Mouse (Mus musculus) adrenal gland, adult 10 weeks (tissue): ENCODE measurements around the gene Zswim7. TPM values are rescaled to one million over a fixed set of nuclear protein-coding genes. Genes with fewer than 3 reads are reported as not detected.

ENCODE experiments used
- polyA plus RNA-seq: library from polyadenylated mRNA; stranded (reverse); fragments of 350-450 nt; fragmentation: Illumina TruSeq; extraction: RNeasy Lipid Tissue Mini Kit (QIAGEN cat#74804); gene quantifications from one replicate; pipeline ENCODE4 v1.2.3, GENCODE M21; 2014; ENCODE audit warnings: low read depth, low replicate concordance

Gene Zswim7
- 3.2 TPM for polyA plus RNA-seq

DNA sequence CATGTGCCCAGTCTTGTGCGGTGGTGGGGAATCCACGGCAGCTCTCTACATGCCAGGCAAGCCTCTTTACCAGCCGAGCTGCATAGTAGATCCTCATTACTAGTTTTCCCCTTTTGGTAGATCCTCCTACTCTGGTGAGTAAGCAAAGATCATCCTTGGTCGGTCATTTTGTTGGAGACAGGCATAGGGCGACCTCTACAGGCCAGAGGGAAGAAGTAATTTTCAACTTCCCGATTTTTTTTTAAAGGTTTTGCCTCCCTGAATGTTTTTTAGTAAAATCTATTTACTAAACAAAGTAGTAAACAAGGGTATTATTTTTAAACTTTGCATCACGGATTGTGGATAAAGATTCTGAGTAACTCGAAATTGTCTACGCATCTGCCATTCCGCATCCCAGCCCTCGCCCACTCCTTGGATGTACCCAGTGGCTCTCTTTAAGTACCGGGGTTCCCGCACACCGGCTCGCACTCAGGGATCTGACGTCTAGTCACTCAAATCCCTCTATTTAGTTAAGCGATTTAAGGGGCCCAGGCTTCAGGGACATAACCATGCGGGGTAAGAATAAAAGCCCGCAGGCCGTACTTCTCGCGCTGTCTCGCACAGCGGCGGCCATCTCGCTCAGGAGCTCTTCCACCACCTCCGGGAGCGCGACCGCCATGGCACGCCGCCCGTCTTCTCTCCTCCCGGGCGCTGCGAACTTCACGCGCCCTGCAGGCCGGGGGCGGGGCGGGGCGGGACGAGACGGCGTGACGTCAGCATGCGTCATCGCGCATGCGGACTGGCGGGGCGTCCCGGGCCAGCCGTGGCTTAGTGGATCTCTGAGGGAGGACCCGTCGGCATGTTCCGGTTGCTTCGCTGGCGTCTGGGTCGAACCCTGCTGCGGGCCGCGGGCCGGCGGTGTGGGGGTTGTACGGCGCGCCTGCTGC is at the start of gene Zswim7, which contains the start of gene Ttc19:
Gene Zswim7, minus strand, starts transcription at position 701 of the 926 bp plus-strand sequence.
Gene Ttc19, plus strand, starts transcription at position 799 of the 926 bp plus-strand sequence.

DNA sequence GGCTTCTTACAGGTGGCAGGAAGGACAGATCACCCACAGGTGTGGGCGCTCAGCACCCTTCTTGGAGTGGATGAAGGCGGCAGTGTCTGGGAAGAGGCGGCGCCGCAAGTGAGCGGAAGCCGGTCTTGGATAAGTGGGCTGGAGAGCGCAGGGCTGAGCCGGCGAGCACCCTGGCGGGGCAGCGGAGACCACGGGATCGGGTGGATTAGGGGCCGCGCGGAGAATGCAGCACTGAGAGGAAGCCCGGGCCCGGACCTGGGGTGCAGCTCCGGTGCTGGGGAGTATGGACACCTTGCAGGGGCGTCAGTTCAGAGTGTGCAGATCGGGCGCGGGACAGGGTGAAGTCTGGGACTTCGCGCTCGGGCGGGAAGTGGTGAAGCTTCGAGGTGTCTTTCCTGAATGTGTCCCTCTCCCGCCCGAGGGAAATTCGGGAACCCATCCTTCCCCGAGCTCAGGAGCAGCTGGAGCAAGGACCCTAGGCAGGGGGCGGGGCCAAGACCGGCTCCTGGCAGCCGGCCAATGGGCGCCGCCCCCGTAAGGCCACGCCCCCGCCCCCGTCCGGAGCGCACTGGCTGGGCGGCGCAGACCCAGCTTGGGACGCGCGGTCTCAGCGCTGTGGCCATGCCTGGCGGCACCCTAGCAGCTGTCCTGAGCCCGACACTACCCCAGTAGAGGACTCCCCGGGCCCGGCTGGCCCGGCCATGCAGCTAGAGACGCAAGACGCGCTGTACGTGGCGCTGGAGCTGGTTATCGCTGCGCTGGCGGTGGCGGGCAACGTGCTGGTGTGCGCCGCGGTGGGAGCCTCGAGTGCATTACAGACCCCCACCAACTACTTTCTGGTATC is 32.6 kb downstream of the Zswim7 start, which contains the start of gene Adora2b:
Gene Adora2b, plus strand, starts transcription at position 584 of the 844 bp plus-strand sequence.

Other genes with a start within 250 kb of the Zswim7 start
- 0.41 TPM for gene Adora2b, start 32.4 kb downstream of the Zswim7 start, polyA plus RNA-seq
- 80.1 TPM for gene Ttc19, start 98 bp upstream of the Zswim7 start, polyA plus RNA-seq
- gene Pigl, start 177.1 kb upstream of the Zswim7 start, polyA plus RNA-seq = 5.2 TPM
- gene Ncor1, start 177.2 kb upstream of the Zswim7 start, polyA plus RNA-seq = 269 TPM